Mouse (Mus musculus) thymus, postnatal 10 days (tissue): ENCODE measurements at regions not wholly inside any gene's neighbourhood (a gene's known extent, or its start where the extent isn't known, plus 50 kb on each side); places are given as distances from the start of the nearest gene placed in this dataset.

Experiments used
- DNase-seq, 2 experiments: peaks; one replicate each; pipeline ENCODE4 v3.0.0; 2021; ENCODE audit warnings: low spot score in 2 of 2

GRCm38 (mm10) chrX:7474831-7475230, 98.6 kb upstream of the Foxp3 start:
- no peak for DNase-seq

GRCm38 (mm10) chrX:7473814-7474213, 98.2 kb upstream of the Usp27x start:
- peak in 1 of 2 experiments; percentile 11 for DNase-seq

GRCm38 (mm10) chrX:7469801-7470200, 94.2 kb upstream of the Usp27x start:
- no peak for DNase-seq

GRCm38 (mm10) chrX:7467985-7468384, 92.4 kb upstream of the Usp27x start:
- no peak for DNase-seq

- no peak for DNase-seq
Measured at GRCm38 (mm10) chrX:7456851-7457250, 81.2 kb upstream of the Usp27x start.

GRCm38 (mm10) chrX:7445035-7445434, 69.4 kb upstream of the Usp27x start:
- DNase-seq: no peak

- DNase-seq: no peak
Measured at GRCm38 (mm10) chrX:7444583-7444982, 69.0 kb upstream of the Usp27x start.

GRCm38 (mm10) chrX:7443996-7444421, 68.4 kb upstream of the Usp27x start:
- DNase-seq: no peak

GRCm38 (mm10) chrX:7435375-7436042, 59.9 kb upstream of the Usp27x start:
- DNase-seq: no peak

GRCm38 (mm10) chrX:7434268-7434667, 58.6 kb upstream of the Usp27x start:
- DNase-seq: no peak

GRCm38 (mm10) chrX:7430456-7430855, 54.8 kb upstream of the Usp27x start:
- DNase-seq: no peak

GRCm38 (mm10) chrX:7429524-7429865, 53.9 kb upstream of the Usp27x start:
- DNase-seq: no peak

GRCm38 (mm10) chrX:7428621-7429523, 53.2 kb upstream of the Usp27x start:
- DNase-seq: no peak
